Mouse (Mus musculus) ES-Bruce4 (cell line): ENCODE data around the gene Prr5l. TPM values are rescaled to one million over a fixed set of nuclear protein-coding genes. Genes with fewer than 3 reads are reported as not detected.

Experiments used
- H3K27ac ChIP-seq: 2 replicates; pipeline ENCODE4 v1.5.1; 2012; ENCODE audit warnings: low read length, inconsistent platforms; ENCODE audit not compliant: insufficient read depth
- H3K27me3 ChIP-seq: 2 replicates; pipeline ENCODE4 v1.6.1; 2012; ENCODE audit warnings: mild to moderate bottlenecking, low read length, inconsistent platforms; ENCODE audit not compliant: control insufficient read depth, poor library complexity, insufficient read depth, severe bottlenecking
- H3K36me3 ChIP-seq: 2 replicates; pipeline ENCODE4 v1.6.1; 2012; ENCODE audit warnings: inconsistent platforms, mild to moderate bottlenecking, low read length, moderate library complexity; ENCODE audit not compliant: control insufficient read depth, poor library complexity, insufficient read depth, severe bottlenecking
- H3K4me1 ChIP-seq: one replicate; pipeline ENCODE4 v1.8.1; 2011; ENCODE audit warnings: low read length; ENCODE audit not compliant: control insufficient read depth, insufficient read depth
- H3K4me3 ChIP-seq: 2 replicates; pipeline ENCODE4 v1.5.1; 2011; ENCODE audit warnings: low read depth, mild to moderate bottlenecking, low read length
- H3K9ac ChIP-seq: 2 replicates; pipeline ENCODE4 v1.6.1; 2012; ENCODE audit warnings: low read depth, mild to moderate bottlenecking, inconsistent platforms; ENCODE audit not compliant: poor library complexity, severe bottlenecking
- H3K9me3 ChIP-seq: replicated peaks from 2 replicates; pipeline ENCODE4 v1.6.1; 2012; ENCODE audit warnings: mild to moderate bottlenecking, low read length, inconsistent platforms; ENCODE audit not compliant: control insufficient read depth, poor library complexity, insufficient read depth, severe bottlenecking
- CTCF ChIP-seq: IDR thresholded peaks from one replicate; pipeline ENCODE4 v1.8.1; 2011; ENCODE audit warnings: low read depth, low read length
- EP300 ChIP-seq: IDR thresholded peaks from 2 replicates; pipeline ENCODE4 v1.6.1; 2011; ENCODE audit warnings: low read depth, low read length; ENCODE audit not compliant: insufficient read depth
- POLR2A ChIP-seq: IDR thresholded peaks from one replicate; pipeline ENCODE4 v1.8.1; 2011; ENCODE audit warnings: low read length; ENCODE audit not compliant: insufficient read depth
- polyA plus RNA-seq: library from polyadenylated mRNA; stranded (reverse); fragments of >200 nt; gene quantifications from 2 replicates; pipeline ENCODE4 v1.2.4, GENCODE M21; 2011; ENCODE audit warnings: low read depth; ENCODE audit not compliant: missing spikeins, insufficient read depth, insufficient read length

The Prr5l gene
- polyA plus RNA-seq, 1 experiment = 28.2 TPM

GRCm38 (mm10) chr2:101920136-101920554 lies 37.3 kb upstream of the Prr5l start:
- no peaks in the 10 kb centered on the region for H3K36me3 ChIP-seq
- no peaks in the 10 kb centered on the region for H3K9me3 ChIP-seq
- H3K9ac ChIP-seq = no peak overlapping the region
- TF ChIP-seq POLR2A (no peak), CTCF (no peak), EP300 (no peak)
- H3K27ac ChIP-seq = no peak overlapping the region
- H3K4me3 ChIP-seq = no peak overlapping the region
- no peaks in the 10 kb centered on the region for H3K4me1 ChIP-seq
- H3K27me3 ChIP-seq = no peaks in the 10 kb centered on the region

- H3K4me3 ChIP-seq = no peak overlapping the region
- H3K9me3 ChIP-seq = no peaks in the 10 kb centered on the region
- TF ChIP-seq POLR2A = no peak
- no peak for TF ChIP-seq CTCF
- TF ChIP-seq EP300 = no peak
- H3K4me1 ChIP-seq = no peaks in the 10 kb centered on the region
- no peaks in the 10 kb centered on the region for H3K36me3 ChIP-seq
- H3K27me3 ChIP-seq = no peaks in the 10 kb centered on the region
- no peak overlapping the region for H3K9ac ChIP-seq
- no peak overlapping the region for H3K27ac ChIP-seq
These were observed 35.7 kb upstream of the Prr5l start for GRCm38 (mm10) chr2:101918518-101918917.

- no peak overlapping the region for H3K9ac ChIP-seq
- no peak overlapping the region for H3K27ac ChIP-seq
- TF ChIP-seq POLR2A (no peak), EP300 (no peak), CTCF (no peak)
- H3K4me1 ChIP-seq = peaks cover 2% of the 10 kb centered on the region
- no peaks in the 10 kb centered on the region for H3K27me3 ChIP-seq
- H3K36me3 ChIP-seq = no peaks in the 10 kb centered on the region
- no peak overlapping the region for H3K4me3 ChIP-seq
- no peaks in the 10 kb centered on the region for H3K9me3 ChIP-seq
These were observed 26.7 kb upstream of the Prr5l start for GRCm38 (mm10) chr2:101909326-101910080.

- no peak overlapping the region for H3K27ac ChIP-seq
- H3K9me3 ChIP-seq = no peaks in the 10 kb centered on the region
- no peak overlapping the region for H3K9ac ChIP-seq
- no peak overlapping the region for H3K4me3 ChIP-seq
- TF ChIP-seq EP300 (no peak), POLR2A (no peak), CTCF (no peak)
- no peaks in the 10 kb centered on the region for H3K27me3 ChIP-seq
- no peaks in the 10 kb centered on the region for H3K36me3 ChIP-seq
- peaks cover 2% of the 10 kb centered on the region for H3K4me1 ChIP-seq
These were observed 25.9 kb upstream of the Prr5l start for GRCm38 (mm10) chr2:101908773-101909172.

- Histone ChIP-seq H3K27ac (no peak overlapping the region), H3K9me3 (no peaks in the 10 kb centered on the region)
These were observed 24.7 kb upstream of the Prr5l start for GRCm38 (mm10) chr2:101907386-101908022.

GRCm38 (mm10) chr2:101906379-101906690 lies 23.5 kb upstream of the Prr5l start:
- Histone ChIP-seq H3K9ac (no peak overlapping the region), H3K36me3 (no peaks in the 10 kb centered on the region), H3K4me1 (peaks cover 2% of the 10 kb centered on the region), H3K9me3 (no peaks in the 10 kb centered on the region), H3K27ac (no peak overlapping the region), H3K27me3 (no peaks in the 10 kb centered on the region), H3K4me3 (no peak overlapping the region)
- TF ChIP-seq POLR2A (no peak), CTCF (no peak), EP300 (no peak)

More at GRCm38 (mm10) chr2:101907386-101908022, 24.7 kb upstream of the Prr5l start:
- H3K36me3 ChIP-seq = no peaks in the 10 kb centered on the region
- H3K4me1 ChIP-seq = peaks cover 2% of the 10 kb centered on the region
- no peak overlapping the region for H3K4me3 ChIP-seq
- TF ChIP-seq EP300 (no peak), CTCF (no peak), POLR2A (no peak)
- H3K27me3 ChIP-seq = no peaks in the 10 kb centered on the region
- no peak overlapping the region for H3K9ac ChIP-seq
